Mouse (Mus musculus) heart, embryonic 16.5 days (tissue): Measurements from ENCODE around the gene Bicc1. TPM values are rescaled to one million over a fixed set of nuclear protein-coding genes. Genes with fewer than 3 reads are reported as not detected.
A peak's percentile ranks its signal among the peaks of the same experiment; 100 is the strongest.

ENCODE experiments used
- ATAC-seq: fragments of 200-750 bp; cut with Nextera tagmentation; replicated peaks from 2 replicates; pipeline ENCODE4 v1.8.0; 2017; ENCODE audit warnings: moderate number of reproducible peaks; ENCODE audit not compliant: insufficient read depth, low FRiP score; ENCODE audit errors: extremely low read depth
- H3K27ac ChIP-seq: fragments of 300-500 bp; sonication (generic); 2 replicates; pipeline ENCODE4 v1.5.1; 2014; ENCODE audit warnings: mild to moderate bottlenecking, low read length, control low read depth, moderate library complexity
- H3K27me3 ChIP-seq: fragments of 300-500 bp; sonication (generic); 2 replicates; pipeline ENCODE4 v1.6.1; 2014; ENCODE audit warnings: low read length, mixed read lengths; ENCODE audit not compliant: control insufficient read depth, insufficient read depth
- H3K36me3 ChIP-seq: fragments of 300-500 bp; sonication (generic); 2 replicates; pipeline ENCODE4 v1.6.1; 2014; ENCODE audit not compliant: control insufficient read depth, insufficient read depth
- H3K4me1 ChIP-seq: fragments of 300-500 bp; sonication (generic); 2 replicates; pipeline ENCODE4 v1.6.1; 2014; ENCODE audit warnings: low read length, mixed read lengths; ENCODE audit not compliant: control insufficient read depth, insufficient read depth
- H3K4me2 ChIP-seq: fragments of 300-500 bp; sonication (generic); 2 replicates; pipeline ENCODE4 v1.6.1; 2014; ENCODE audit warnings: low read depth, mild to moderate bottlenecking, control low read depth, low read length
- H3K4me3 ChIP-seq: fragments of 300-500 bp; sonication (generic); 2 replicates; pipeline ENCODE4 v1.5.1; 2014; ENCODE audit warnings: mild to moderate bottlenecking, control low read depth, low read length
- H3K9ac ChIP-seq: fragments of 300-500 bp; sonication (generic); 2 replicates; pipeline ENCODE4 v1.6.1; 2014; ENCODE audit warnings: low read length, control low read depth
- H3K9me3 ChIP-seq: fragments of 300-500 bp; sonication (generic); replicated peaks from 2 replicates; pipeline ENCODE4 v1.6.1; 2016; ENCODE audit warnings: low read length; ENCODE audit not compliant: control insufficient read depth
- WGBS: fragments of 180-500 bp; shearing (Covaris S2); extraction: QIAGEN DNeasy Blood & Tissue Kit; methylation state at CpG from one replicate; pipeline ENCODE4 v1.1.7; 2014; 5-methylcytosine and 5-hydroxymethylcytosine counted together
- polyA plus RNA-seq: library from polyadenylated mRNA; unstranded; fragments of >200 nt; fragmentation: Nextera tagmentation; extraction: Ambion mirVana; gene quantifications from 2 replicates; pipeline ENCODE4 v1.2.1, GENCODE M21; 2015

Bicc1 gene
- polyA plus RNA-seq, 1 experiment from 2014 or later, result 16.7 TPM

GRCm38 (mm10) chr10:71171414-71171813 lies 11.9 kb upstream of the Bicc1 start:
- Histone ChIP-seq H3K27me3 (no peaks in the 10 kb centered on the region), H3K36me3 (no peaks in the 10 kb centered on the region), H3K9me3 (0 out of 2 replicates have a peak, but pooled peaks cover 2% of the 10 kb centered on the region), H3K4me3 (no peak overlapping the region), H3K9ac (no peak overlapping the region), H3K27ac (no peak overlapping the region), H3K4me1 (no peaks in the 10 kb centered on the region), H3K4me2 (no peak overlapping the region)
- no peak for ATAC-seq
- WGBS, result 94% methylated on average over 1 of the region's 1 CpGs

DNA sequence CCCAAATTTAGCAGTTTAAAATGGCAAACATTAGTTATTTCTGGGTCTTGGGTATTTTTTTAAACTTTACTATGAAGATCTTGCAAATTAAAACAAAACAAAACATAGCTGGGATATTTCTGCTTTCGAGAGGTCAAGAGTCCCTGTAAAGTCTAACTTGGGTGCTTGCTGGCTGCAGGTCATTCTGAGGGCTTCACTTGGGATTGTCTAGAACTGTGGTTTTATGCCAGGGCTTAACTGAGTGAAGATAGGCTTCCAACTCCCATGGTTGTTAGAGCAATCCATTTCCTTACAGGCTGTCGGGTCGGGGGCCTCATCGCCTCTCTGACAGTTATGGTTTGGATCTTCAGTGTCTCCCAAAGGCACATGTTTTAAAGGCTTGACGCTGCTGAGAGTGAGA lies 11.3 kb upstream of the Bicc1 start:
- no peaks in the 10 kb centered on the region for H3K27me3 ChIP-seq
- H3K4me3 ChIP-seq, result no peak overlapping the region
- H3K9me3 ChIP-seq, result 0 out of 2 replicates have a peak, but pooled peaks cover 2% of the 10 kb centered on the region
- no peak overlapping the region for H3K9ac ChIP-seq
- H3K36me3 ChIP-seq, result no peaks in the 10 kb centered on the region
- ATAC-seq, result no peak
- H3K27ac ChIP-seq, result no peak overlapping the region
- WGBS, result 81% methylated on average over 5 of the region's 5 CpGs
- no peaks in the 10 kb centered on the region for H3K4me1 ChIP-seq
- H3K4me2 ChIP-seq, result no peak overlapping the region

DNA sequence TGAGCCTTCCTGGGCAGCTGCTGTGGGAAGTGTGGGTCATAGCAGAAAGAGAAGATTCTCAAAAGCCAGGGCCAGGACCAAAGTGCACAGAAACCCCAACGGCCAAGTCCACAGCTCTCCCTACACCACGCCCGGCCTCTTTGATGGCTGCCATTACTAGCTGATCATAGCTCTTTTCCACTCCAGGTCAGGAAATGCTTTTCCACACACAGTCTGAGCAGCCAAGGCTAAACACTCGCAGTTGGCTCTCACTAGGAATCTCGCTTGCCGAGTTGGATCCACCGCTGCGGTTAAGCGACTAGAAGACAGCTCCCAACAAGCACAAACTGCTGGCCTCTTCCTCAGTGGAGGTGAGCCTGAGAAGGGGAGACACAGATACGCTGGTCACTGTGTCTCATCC lies 10.3 kb upstream of the Bicc1 start:
- Histone ChIP-seq H3K36me3 (no peaks in the 10 kb centered on the region), H3K4me2 (no peak overlapping the region), H3K9ac (no peak overlapping the region), H3K9me3 (0 out of 2 replicates have a peak, but pooled peaks cover 2% of the 10 kb centered on the region), H3K27ac (no peak overlapping the region), H3K27me3 (no peaks in the 10 kb centered on the region), H3K4me3 (no peak overlapping the region), H3K4me1 (no peaks in the 10 kb centered on the region)
- WGBS, result 67% methylated on average over 10 of the region's 10 CpGs
- no peak for ATAC-seq

- ATAC-seq, result no peak
- Histone ChIP-seq H3K27me3 (no peaks in the 10 kb centered on the region), H3K4me3 (no peak overlapping the region), H3K36me3 (no peaks in the 10 kb centered on the region), H3K9me3 (0 out of 2 replicates have a peak, but pooled peaks cover 2% of the 10 kb centered on the region), H3K9ac (no peak overlapping the region), H3K4me1 (no peaks in the 10 kb centered on the region), H3K4me2 (no peak overlapping the region), H3K27ac (no peak overlapping the region)
- 47% methylated on average over 4 of the region's 4 CpGs for WGBS
These were observed 9.7 kb upstream of the Bicc1 start for GRCm38 (mm10) chr10:71169171-71169570.

- Histone ChIP-seq H3K27ac (no peak overlapping the region), H3K4me1 (no peaks in the 10 kb centered on the region), H3K9me3 (no peaks in the 10 kb centered on the region), H3K9ac (no peak overlapping the region), H3K4me3 (no peak overlapping the region), H3K4me2 (no peak overlapping the region), H3K27me3 (peaks cover 9% of the 10 kb centered on the region), H3K36me3 (no peaks in the 10 kb centered on the region)
- no peak for ATAC-seq
- WGBS, result 90% methylated on average over 12 of the region's 12 CpGs
These were observed 949 bp upstream of the Bicc1 start for GRCm38 (mm10) chr10:71160449-71160848.

GRCm38 (mm10) chr10:71158940-71159675 lies 392 bp downstream of the Bicc1 start:
- H3K4me3 ChIP-seq, result peak overlapping the region; percentile 83
- H3K4me1 ChIP-seq, result no peaks in the 10 kb centered on the region
- no peaks in the 10 kb centered on the region for H3K9me3 ChIP-seq
- H3K27ac ChIP-seq, result peak overlapping the region; percentile 76
- H3K27me3 ChIP-seq, result peaks cover 9% of the 10 kb centered on the region
- no peaks in the 10 kb centered on the region for H3K36me3 ChIP-seq
- under 1% methylated on average over 59 of the region's 65 CpGs for WGBS
- H3K9ac ChIP-seq, result peak overlapping the region; percentile 82
- ATAC-seq, result peak; percentile 80
- H3K4me2 ChIP-seq, result peak overlapping the region; percentile 95

- Histone ChIP-seq H3K4me1 (no peaks in the 10 kb centered on the region), H3K4me2 (no peak overlapping the region), H3K9ac (no peak overlapping the region), H3K27ac (no peak overlapping the region), H3K4me3 (no peak overlapping the region), H3K36me3 (no peaks in the 10 kb centered on the region), H3K9me3 (no peaks in the 10 kb centered on the region; the same call in 1 of the 2 replicates), H3K27me3 (peaks cover 9% of the 10 kb centered on the region)
- WGBS, result 80% methylated on average over 5 of the region's 5 CpGs
- no peak for ATAC-seq
These were observed 2.9 kb downstream of the Bicc1 start for GRCm38 (mm10) chr10:71156569-71156968.

DNA sequence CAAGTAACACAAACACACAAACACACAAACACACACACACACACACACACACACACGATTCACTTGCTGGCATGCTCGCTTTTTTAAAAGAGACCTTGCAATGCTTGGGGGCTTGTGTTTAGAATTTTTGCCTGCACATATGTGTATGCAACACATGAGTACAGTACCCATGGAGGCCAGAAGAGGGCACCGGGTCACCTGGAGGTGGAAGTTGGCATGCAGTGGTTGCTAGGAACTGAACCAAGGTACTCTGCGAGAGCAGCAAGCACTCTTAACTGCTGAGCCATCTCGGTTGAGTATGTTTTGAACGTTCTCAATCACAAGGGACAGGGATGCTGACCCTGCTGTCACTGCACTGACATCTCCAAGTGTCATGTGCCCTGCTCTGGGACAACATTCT lies 5.9 kb downstream of the Bicc1 start:
- Histone ChIP-seq H3K27ac (no peak overlapping the region), H3K4me3 (no peak overlapping the region), H3K4me1 (no peaks in the 10 kb centered on the region), H3K9me3 (no peaks in the 10 kb centered on the region; the same call in 1 of the 2 replicates), H3K9ac (no peak overlapping the region), H3K27me3 (no peaks in the 10 kb centered on the region), H3K4me2 (no peak overlapping the region), H3K36me3 (no peaks in the 10 kb centered on the region)
- ATAC-seq, result no peak
- 87% methylated on average over 6 of the region's 6 CpGs for WGBS

DNA sequence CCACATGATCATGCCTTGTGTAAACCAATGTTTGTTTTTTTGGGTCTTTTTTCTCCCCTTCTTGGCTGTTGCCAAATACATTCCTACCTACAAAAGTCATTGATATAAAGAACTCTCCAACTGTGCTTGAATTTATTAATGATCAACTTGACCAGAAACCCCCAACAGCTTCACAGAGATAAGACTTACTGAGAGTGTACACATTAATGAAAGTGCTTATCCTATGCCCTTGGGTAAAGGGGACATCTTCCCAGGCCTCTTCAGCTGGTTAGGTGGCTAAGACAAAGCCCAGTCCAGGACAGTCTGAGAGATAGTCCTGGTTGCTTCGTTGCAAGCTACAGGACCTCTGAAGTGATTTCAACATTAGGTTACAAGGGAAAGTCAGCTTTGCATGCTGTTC lies 6.4 kb downstream of the Bicc1 start:
- Histone ChIP-seq H3K9ac (no peak overlapping the region), H3K4me1 (no peaks in the 10 kb centered on the region), H3K4me3 (no peak overlapping the region), H3K27me3 (no peaks in the 10 kb centered on the region), H3K27ac (no peak overlapping the region), H3K4me2 (no peak overlapping the region), H3K36me3 (no peaks in the 10 kb centered on the region), H3K9me3 (no peaks in the 10 kb centered on the region; the same call in 1 of the 2 replicates)
- WGBS, result 50% methylated on average over 1 of the region's 1 CpGs
- ATAC-seq, result no peak
